Mouse (Mus musculus) hindbrain, embryonic 12.5 days (tissue): ENCODE measurements around the gene Gm21778. TPM values are rescaled to one million over a fixed set of nuclear protein-coding genes. Genes with fewer than 3 reads are reported as not detected.
"Not testable (repeated sequence)": the region's sequence is repeated elsewhere in the genome, so short reads cannot be mapped to it uniquely, and the experiment has no call there.

Experiments
- ATAC-seq: fragments of 200-750 bp; cut with Nextera tagmentation; 2 replicates; pipeline ENCODE4 v1.8.0; 2017; ENCODE audit warnings: moderate TSS enrichment; ENCODE audit not compliant: low FRiP score
- H3K27ac ChIP-seq: fragments of 300-500 bp; sonication (generic); 2 replicates; pipeline ENCODE4 v1.5.1; 2016; ENCODE audit warnings: mild to moderate bottlenecking
- H3K27me3 ChIP-seq: fragments of 300-500 bp; sonication (generic); 2 replicates; pipeline ENCODE4 v1.6.1; 2016; ENCODE audit warnings: mild to moderate bottlenecking
- H3K36me3 ChIP-seq: fragments of 300-500 bp; sonication (generic); 2 replicates; pipeline ENCODE4 v1.6.1; 2016; ENCODE audit warnings: mild to moderate bottlenecking
- H3K4me1 ChIP-seq: fragments of 300-500 bp; sonication (generic); 2 replicates; pipeline ENCODE4 v1.6.1; 2016
- H3K4me2 ChIP-seq: fragments of 300-500 bp; sonication (generic); replicated peaks from 2 replicates; pipeline ENCODE4 v1.6.1; 2016; ENCODE audit warnings: mild to moderate bottlenecking
- H3K4me3 ChIP-seq: fragments of 300-500 bp; sonication (generic); 2 replicates; pipeline ENCODE4 v1.5.1; 2016; ENCODE audit warnings: mild to moderate bottlenecking
- H3K9ac ChIP-seq: fragments of 300-500 bp; sonication (generic); 2 replicates; pipeline ENCODE4 v1.6.1; 2016; ENCODE audit warnings: mild to moderate bottlenecking, moderate library complexity
- H3K9me3 ChIP-seq: fragments of 300-500 bp; sonication (generic); replicated peaks from 2 replicates; pipeline ENCODE4 v1.6.1; 2016; ENCODE audit warnings: mild to moderate bottlenecking
- polyA plus RNA-seq: library from polyadenylated mRNA; unstranded; fragments of >200 nt; fragmentation: Nextera tagmentation; extraction: Ambion mirVana; gene quantifications from 2 replicates; pipeline ENCODE4 v1.2.1, GENCODE M21; 2016

Gm21778 gene
- polyA plus RNA-seq: not detected in 2 replicates

DNA sequence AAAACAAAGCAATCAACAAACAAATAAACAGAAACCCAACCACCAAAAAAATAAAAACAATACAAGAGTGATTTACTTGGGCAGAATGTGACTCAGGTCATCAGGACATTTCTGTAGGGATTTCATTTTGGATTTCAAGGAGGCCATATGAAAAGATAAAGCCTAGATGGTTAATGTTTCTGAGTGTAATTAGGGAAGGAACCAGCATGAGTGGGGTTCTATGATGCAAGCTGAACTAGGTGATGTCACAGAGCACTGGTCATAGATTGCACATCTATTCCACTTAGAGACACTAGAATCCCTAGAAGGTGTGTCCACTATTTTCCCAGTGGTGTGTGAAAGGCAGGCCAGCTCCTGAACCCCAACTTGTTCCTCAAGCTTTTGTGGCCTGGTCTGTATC is at the start of gene Gm21778:
Gene Gm21778 (plus strand): TSS at position 301 of the 400 bp plus-strand sequence.
- not testable (repeated sequence) for H3K4me3 ChIP-seq, H3K9me3 ChIP-seq, H3K27me3 ChIP-seq, ATAC-seq, H3K4me2 ChIP-seq, H3K9ac ChIP-seq, H3K36me3 ChIP-seq, H3K4me1 ChIP-seq, H3K27ac ChIP-seq

Other genes starting within 250 kb of the Gm21778 start
- gene Gm20914, start 216.5 kb upstream of the Gm21778 start, polyA plus RNA-seq: not detected in 2 replicates
- gene Gm28171, start 149.1 kb upstream of the Gm21778 start, polyA plus RNA-seq: not detected in 2 replicates